In genomic region chr5:113611771-113612233, GRCm38 (mm10) we compare ENCODE assay signal across 19 mouse cellular contexts. TPM values are rescaled to one million over a fixed set of nuclear protein-coding genes. Genes with fewer than 3 reads are reported as not detected.
DNase-seq lines count a peak whose midpoint lies in the region; ATAC-seq and TF ChIP-seq lines count a peak whose summit lies in the region.
"Had no signal": no experiment of that assay in that cellular context is flagged by ENCODE, and none has a peak within 500 bp of the region (broad histone marks: within the 10 kb centered on the region; RNA-seq: fewer than 3 reads in every experiment).

No protein-coding gene starts in this region.

- no peak overlapping the region for H3K4me3 ChIP-seq in midbrain, embryonic 11.5 days (ENCODE audit: low read depth, low read length)
- H3K4me3 ChIP-seq in midbrain, embryonic 16.5 days (ENCODE audit: low read depth, low read length), result no peak overlapping the region
- H3K4me3 ChIP-seq in heart, postnatal 0 days (ENCODE audit: low read depth, low read length), result no peak overlapping the region
- no peak overlapping the region for H3K4me3 ChIP-seq in lung, embryonic 15.5 days
- H3K4me3 ChIP-seq in stomach, postnatal 0 days (ENCODE audit: low read depth, low read length), result no peak overlapping the region
- H3K4me3 ChIP-seq: embryonic facial prominence, embryonic 15.5 days; forebrain, embryonic 13.5 days; limb, embryonic 15.5 days; midbrain, embryonic 13.5 days had no signal

- ATAC-seq in midbrain, embryonic 11.5 days (ENCODE audit: low FRiP score), result no peak
- no peak for ATAC-seq in midbrain, embryonic 16.5 days
- ATAC-seq in heart, postnatal 0 days (ENCODE audit: insufficient read depth, low read depth), result peak; percentile 40
- ATAC-seq in lung, embryonic 15.5 days (ENCODE audit: borderline replicate concordance, extremely low read depth, low FRiP score, low TSS enrichment), result peak; percentile 87
- ATAC-seq in stomach, postnatal 0 days (ENCODE audit: low FRiP score, low TSS enrichment), result peak; percentile 24; the same call in 1 of the 2 replicates
- ATAC-seq: forebrain, embryonic 13.5 days; inflammation-experienced regulatory T-cells, adult 6 months; liver, postnatal 0 days; midbrain, embryonic 13.5 days had no signal

- no peak for TF ChIP-seq EP300 in heart, postnatal 0 days (IDR thresholded peaks at IDR 0.05; ENCODE audit: low read depth)
- no peak for TF ChIP-seq EP300 in stomach, postnatal 0 days (optimal IDR thresholded peaks at IDR 0.05)

- 0 out of 2 replicates have a peak, but pooled peaks cover 2% of the 10 kb centered on the region for H3K4me1 ChIP-seq in midbrain, embryonic 11.5 days (ENCODE audit: control insufficient read depth, insufficient read depth, low read length)
- peaks cover 9% of the 10 kb centered on the region; the same call in 1 of the 2 replicates for H3K4me1 ChIP-seq in midbrain, embryonic 16.5 days (ENCODE audit: control insufficient read depth, insufficient read depth, low read length)
- H3K4me1 ChIP-seq in heart, postnatal 0 days (ENCODE audit: control insufficient read depth, insufficient read depth), result no peaks in the 10 kb centered on the region
- peaks cover 50% of the 10 kb centered on the region for H3K4me1 ChIP-seq in lung, embryonic 15.5 days
- H3K4me1 ChIP-seq in stomach, postnatal 0 days (replicated peaks; ENCODE audit: control insufficient read depth, insufficient read depth), result no peaks in the 10 kb centered on the region

- no peak for TF ChIP-seq CTCF in heart, postnatal 0 days (IDR thresholded peaks at IDR 0.05; ENCODE audit: low read depth)
- no peak for TF ChIP-seq CTCF in stomach, postnatal 0 days (IDR thresholded peaks at IDR 0.05; ENCODE audit: low read depth)

- 87% methylated on average over 12 of the region's 12 CpGs for WGBS in midbrain, embryonic 11.5 days
- WGBS in midbrain, embryonic 16.5 days, result 84% methylated on average over 12 of the region's 12 CpGs
- 47% methylated on average over 12 of the region's 12 CpGs for WGBS in heart, postnatal 0 days
- WGBS in lung, embryonic 15.5 days, result 34% methylated on average over 12 of the region's 12 CpGs
- WGBS in stomach, postnatal 0 days, result 63% methylated on average over 12 of the region's 12 CpGs

- no peaks in the 10 kb centered on the region for H3K9me3 ChIP-seq in midbrain, embryonic 11.5 days (ENCODE audit: control insufficient read depth, low read length)
- H3K9me3 ChIP-seq in midbrain, embryonic 16.5 days (replicated peaks; ENCODE audit: control insufficient read depth, low read length, poor library complexity, severe bottlenecking), result no peaks in the 10 kb centered on the region
- H3K9me3 ChIP-seq in heart, postnatal 0 days (replicated peaks; ENCODE audit: control insufficient read depth, low read length), result no peaks in the 10 kb centered on the region
- no peaks in the 10 kb centered on the region for H3K9me3 ChIP-seq in lung, embryonic 15.5 days
- no peaks in the 10 kb centered on the region for H3K9me3 ChIP-seq in stomach, postnatal 0 days (ENCODE audit: control insufficient read depth, low read length)
- H3K9me3 ChIP-seq: embryonic facial prominence, embryonic 15.5 days; forebrain, embryonic 13.5 days; limb, embryonic 15.5 days; midbrain, embryonic 13.5 days had no signal

- no peak overlapping the region for H3K27ac ChIP-seq in midbrain, embryonic 11.5 days (ENCODE audit: low read depth, low read length)
- no peak overlapping the region for H3K27ac ChIP-seq in midbrain, embryonic 16.5 days (ENCODE audit: low read length)
- no peak overlapping the region for H3K27ac ChIP-seq in heart, postnatal 0 days (ENCODE audit: low read depth)
- peak overlapping the region; percentile 85 for H3K27ac ChIP-seq in lung, embryonic 15.5 days
- H3K27ac ChIP-seq in stomach, postnatal 0 days (replicated peaks), result no peak overlapping the region
- H3K27ac ChIP-seq: embryonic facial prominence, embryonic 15.5 days; forebrain, embryonic 13.5 days; kidney, postnatal 0 days; limb, embryonic 15.5 days; midbrain, embryonic 13.5 days had no signal

- no peak overlapping the region for H3K4me2 ChIP-seq in midbrain, embryonic 11.5 days
- no peak overlapping the region for H3K4me2 ChIP-seq in midbrain, embryonic 16.5 days (ENCODE audit: low read length)
- H3K4me2 ChIP-seq in heart, postnatal 0 days (ENCODE audit: low read depth, low read length), result no peak overlapping the region
- no peak overlapping the region for H3K4me2 ChIP-seq in lung, embryonic 15.5 days
- H3K4me2 ChIP-seq in stomach, postnatal 0 days (replicated peaks; ENCODE audit: low read depth), result no peak overlapping the region
- H3K4me2 ChIP-seq: embryonic facial prominence, embryonic 15.5 days; forebrain, embryonic 13.5 days; limb, embryonic 15.5 days; midbrain, embryonic 13.5 days had no signal

- no peak overlapping the region for H3K9ac ChIP-seq in midbrain, embryonic 11.5 days (ENCODE audit: low read length)
- no peak overlapping the region for H3K9ac ChIP-seq in midbrain, embryonic 16.5 days (ENCODE audit: low read depth, low read length)
- H3K9ac ChIP-seq in heart, postnatal 0 days (replicated peaks; ENCODE audit: low read depth, low read length), result no peak overlapping the region
- no peak overlapping the region for H3K9ac ChIP-seq in lung, embryonic 15.5 days
- H3K9ac ChIP-seq in stomach, postnatal 0 days (ENCODE audit: low read length), result no peak overlapping the region
- H3K9ac ChIP-seq: embryonic facial prominence, embryonic 15.5 days; forebrain, embryonic 13.5 days; limb, embryonic 15.5 days; liver, postnatal 0 days; midbrain, embryonic 13.5 days had no signal

- no peaks in the 10 kb centered on the region for H3K36me3 ChIP-seq in midbrain, embryonic 11.5 days (ENCODE audit: control insufficient read depth, insufficient read depth, low read length)
- H3K36me3 ChIP-seq in midbrain, embryonic 16.5 days (ENCODE audit: control insufficient read depth, insufficient read depth, low read length), result no peaks in the 10 kb centered on the region
- H3K36me3 ChIP-seq in heart, postnatal 0 days (replicated peaks; ENCODE audit: control insufficient read depth, insufficient read depth, low read length), result no peaks in the 10 kb centered on the region
- H3K36me3 ChIP-seq in lung, embryonic 15.5 days, result peaks cover 7% of the 10 kb centered on the region; the same call in 1 of the 2 replicates
- no peaks in the 10 kb centered on the region for H3K36me3 ChIP-seq in stomach, postnatal 0 days (ENCODE audit: control insufficient read depth, insufficient read depth, low read length)
- H3K36me3 ChIP-seq: midbrain, embryonic 13.5 days had no signal

- peak; percentile 12 for DNase-seq in midbrain, embryonic 11.5 days (ENCODE audit: low spot score, missing footprints)
- DNase-seq in heart, postnatal 0 days (ENCODE audit: low spot score), result peak; percentile 10
- no peak for DNase-seq in stomach, postnatal 0 days (ENCODE audit: low spot score)
- no peak for DNase-seq in embryo, embryonic 10 days (ENCODE audit: low spot score)
- no peak for DNase-seq in frontal cortex, postnatal 14 days (ENCODE audit: low spot score in 2 of 2)
- DNase-seq: adrenal gland, postnatal 14 days; cerebellum, adult 9-10 months; liver, postnatal 0 days; right cerebral cortex, adult 18-20 months; thymus, postnatal 36 days had no signal

- H3K27me3 ChIP-seq in midbrain, embryonic 11.5 days (ENCODE audit: control insufficient read depth, insufficient read depth, low read length), result no peaks in the 10 kb centered on the region
- no peaks in the 10 kb centered on the region for H3K27me3 ChIP-seq in midbrain, embryonic 16.5 days (ENCODE audit: control insufficient read depth, insufficient read depth, low read depth, low read length)
- peaks cover 13% of the 10 kb centered on the region; the same call in 1 of the 2 replicates for H3K27me3 ChIP-seq in heart, postnatal 0 days (ENCODE audit: control insufficient read depth, insufficient read depth, low read length)
- no peaks in the 10 kb centered on the region for H3K27me3 ChIP-seq in lung, embryonic 15.5 days
- H3K27me3 ChIP-seq in stomach, postnatal 0 days (ENCODE audit: control insufficient read depth, insufficient read depth, low read length), result no peaks in the 10 kb centered on the region
- H3K27me3 ChIP-seq: embryonic facial prominence, embryonic 15.5 days; forebrain, embryonic 13.5 days; limb, embryonic 15.5 days; midbrain, embryonic 13.5 days had no signal

RNA-seq across cellular contexts. Expression of gene Cmklr1, which starts 38.4 kb away (rescaled TPM):
- 0.98 and 2.2 TPM in 2 replicates for polyA plus RNA-seq in midbrain, embryonic 11.5 days (2014; fragmentation: Nextera tagmentation; extraction: Ambion mirVana)
- polyA plus RNA-seq in midbrain, embryonic 16.5 days (2015; fragmentation: Nextera tagmentation; extraction: Ambion mirVana), result 1.2 and 1.3 TPM in 2 replicates
- total RNA-seq in heart, postnatal 0 days (2014; rRNA removed; ENCODE audit: low replicate concordance), result 4.8 and 6.9 TPM in 2 replicates
- polyA plus RNA-seq in heart, postnatal 0 days (2015; fragmentation: Nextera tagmentation; extraction: Ambion mirVana), result 2.0 and 2.9 TPM in 2 replicates
- 17.5 and 21.4 TPM in 2 replicates for polyA plus RNA-seq in lung, embryonic 15.5 days (2015; fragmentation: Nextera tagmentation; extraction: Ambion mirVana)
- 2.0 and 2.6 TPM in 2 replicates for polyA plus RNA-seq in stomach, postnatal 0 days (2015; fragmentation: Nextera tagmentation; extraction: Ambion mirVana)
- total RNA-seq: MEL had no signal

Comparison
In these comparisons a context has a peak if more than half of its experiments do, and no peak if none do; other contexts are left out.
1. ATAC-seq: peak in heart, postnatal 0 days (single experiment), lung, embryonic 15.5 days (single experiment) and stomach, postnatal 0 days (single experiment); none in midbrain, embryonic 11.5 days (single experiment) and midbrain, embryonic 16.5 days (single experiment).
2. DNase-seq: peak in midbrain, embryonic 11.5 days (single experiment) and heart, postnatal 0 days (single experiment); none in stomach, postnatal 0 days (single experiment), embryo, embryonic 10 days (single experiment) and frontal cortex, postnatal 14 days (0 of 2).